Mouse (Mus musculus): ENCODE data around the gene Zdhhc13. TPM values are rescaled to one million over a fixed set of nuclear protein-coding genes. Genes with fewer than 3 reads are reported as not detected.

The Zdhhc13 gene
- 41.8 and 52.3 TPM in 2 replicates for total RNA-seq (2017)

DNA sequence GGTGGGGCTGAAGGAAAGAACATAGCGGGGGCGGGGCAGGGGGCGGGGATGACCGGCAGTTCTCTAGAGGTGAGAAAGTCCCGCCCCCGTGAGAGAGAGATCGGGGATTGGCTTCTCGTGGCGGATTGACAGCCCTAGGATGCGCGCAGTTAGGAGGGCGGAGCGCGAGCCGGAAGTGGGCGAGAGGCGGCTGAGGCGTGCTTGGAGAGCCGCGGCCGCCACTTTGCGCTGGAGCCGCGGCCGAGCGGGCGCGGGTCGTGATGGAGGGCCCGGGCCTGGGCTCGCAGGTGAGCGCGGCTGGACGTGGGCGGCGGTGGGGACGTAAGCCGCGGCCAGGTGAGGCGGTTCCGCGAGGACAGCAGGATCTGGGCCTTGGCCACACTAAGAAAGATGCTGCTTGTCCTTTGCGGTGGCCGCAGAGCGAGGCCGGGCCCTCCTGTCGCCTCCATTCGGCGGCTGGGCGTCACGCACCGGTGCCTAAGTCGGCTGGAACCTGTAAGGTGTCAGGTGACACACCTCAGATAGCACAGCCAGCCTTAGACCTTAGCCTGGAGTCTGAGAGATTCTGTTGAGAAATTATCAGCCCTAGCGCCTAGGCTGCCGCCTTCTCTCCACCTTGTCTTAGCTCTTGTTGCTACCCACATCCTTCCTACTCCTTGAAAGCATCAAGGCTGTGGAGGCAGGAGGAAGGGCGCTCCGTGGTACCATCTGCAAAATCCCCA is at the start of gene Zdhhc13:
Gene Zdhhc13 (plus strand): TSS at position 153 of the 722 bp plus-strand sequence.
- peak; percentile 92 for ATAC-seq (replicated peaks; ENCODE audit: low read depth, poor library complexity, severe bottlenecking)

DNA sequence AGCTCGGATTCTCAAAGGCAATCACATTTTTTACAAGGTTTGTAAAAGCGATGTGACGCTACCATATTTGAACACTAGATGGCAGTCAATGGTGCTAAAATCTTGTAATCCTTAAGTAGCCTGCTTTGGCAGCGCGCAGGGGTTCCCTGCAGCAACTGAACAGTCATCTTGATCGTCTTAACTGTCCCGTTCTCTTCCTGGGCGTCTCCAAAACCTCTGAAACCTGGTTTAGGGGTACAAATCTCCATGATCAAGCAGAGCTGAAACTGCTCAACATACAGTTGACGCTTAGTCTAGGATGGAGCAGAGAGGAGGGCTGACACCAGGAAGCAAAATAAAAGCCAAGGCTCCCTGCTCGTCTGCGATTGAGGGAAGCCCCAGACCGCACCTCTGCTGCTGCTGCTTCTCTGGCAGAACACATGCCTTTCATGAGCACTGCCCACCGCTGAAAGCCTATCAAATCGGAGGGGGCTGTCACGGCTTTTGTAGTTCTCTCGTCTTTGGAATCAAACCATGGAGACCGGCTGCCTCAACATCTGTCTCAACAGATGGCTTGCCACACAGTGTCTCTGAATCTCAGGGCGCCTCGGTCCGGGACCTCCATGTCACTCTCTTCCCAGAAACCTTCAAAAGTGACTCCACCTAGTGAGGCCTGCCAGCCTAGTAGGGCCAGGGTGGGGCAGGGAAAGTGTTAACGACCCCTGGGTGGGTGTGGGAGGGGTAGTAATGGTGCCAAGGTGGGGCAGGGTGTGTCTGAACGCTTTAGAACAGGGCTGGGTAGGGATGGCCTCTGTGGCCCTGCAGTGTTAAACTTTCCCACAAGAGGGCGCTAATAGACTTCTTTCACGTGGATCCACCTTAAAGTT is 39.3 kb upstream of the Zdhhc13 start:
- ATAC-seq (replicated peaks; ENCODE audit: low read depth, poor library complexity, severe bottlenecking): peak; percentile 69

DNA sequence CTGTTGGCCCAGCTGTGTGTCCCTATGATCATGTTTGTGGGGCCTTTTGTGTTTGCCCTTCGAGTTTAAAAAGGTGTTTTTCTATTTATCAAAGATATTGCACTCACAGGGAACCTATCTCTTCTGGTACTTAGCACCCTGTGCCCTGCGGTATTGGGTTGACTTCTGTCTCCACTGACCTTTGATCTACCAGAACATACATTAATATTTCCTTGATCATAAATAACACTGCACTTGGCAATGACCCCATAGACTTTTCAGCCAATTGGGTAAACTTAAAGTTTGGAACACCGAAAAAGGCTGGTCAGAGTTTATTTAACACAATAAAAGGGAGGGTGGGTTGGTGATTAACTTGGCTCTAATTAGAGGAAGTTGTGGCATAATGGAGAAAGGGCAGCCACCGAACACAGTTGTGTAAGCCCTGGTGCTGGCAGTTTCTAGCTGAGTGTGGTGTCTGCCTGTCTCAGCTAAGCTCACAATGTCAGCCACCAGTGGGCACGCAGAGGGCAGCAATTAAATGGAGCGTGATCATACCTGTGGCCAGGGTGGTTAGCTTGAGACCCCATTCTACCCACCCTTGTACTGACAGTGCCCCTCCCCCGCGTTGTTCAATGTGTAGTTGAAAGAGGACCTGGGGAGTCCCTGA is 38.5 kb upstream of the Zdhhc13 start:
- ATAC-seq (replicated peaks; ENCODE audit: low read depth, poor library complexity, severe bottlenecking): peak; percentile 81

DNA sequence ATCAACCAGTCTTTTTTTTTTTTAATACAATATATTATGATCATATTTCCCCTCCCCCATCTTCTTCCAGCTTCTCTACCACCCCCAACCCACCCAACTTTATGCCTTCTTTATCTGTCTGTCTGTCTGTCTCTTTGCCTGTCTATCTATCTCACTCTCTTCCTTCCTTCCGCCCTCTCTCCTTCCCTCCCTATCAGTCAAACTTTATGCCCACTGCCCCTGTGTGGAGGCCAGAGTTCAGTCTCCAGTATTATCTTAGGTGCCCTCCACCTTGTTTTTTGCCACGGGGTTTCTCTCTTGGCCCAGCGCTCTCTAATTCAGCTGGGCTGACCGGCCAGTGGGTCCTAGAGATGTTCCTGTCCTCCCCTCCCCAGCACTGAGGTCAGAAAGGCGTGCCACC is 37.6 kb upstream of the Zdhhc13 start:
- ATAC-seq (replicated peaks; ENCODE audit: low read depth, poor library complexity, severe bottlenecking): no peak

DNA sequence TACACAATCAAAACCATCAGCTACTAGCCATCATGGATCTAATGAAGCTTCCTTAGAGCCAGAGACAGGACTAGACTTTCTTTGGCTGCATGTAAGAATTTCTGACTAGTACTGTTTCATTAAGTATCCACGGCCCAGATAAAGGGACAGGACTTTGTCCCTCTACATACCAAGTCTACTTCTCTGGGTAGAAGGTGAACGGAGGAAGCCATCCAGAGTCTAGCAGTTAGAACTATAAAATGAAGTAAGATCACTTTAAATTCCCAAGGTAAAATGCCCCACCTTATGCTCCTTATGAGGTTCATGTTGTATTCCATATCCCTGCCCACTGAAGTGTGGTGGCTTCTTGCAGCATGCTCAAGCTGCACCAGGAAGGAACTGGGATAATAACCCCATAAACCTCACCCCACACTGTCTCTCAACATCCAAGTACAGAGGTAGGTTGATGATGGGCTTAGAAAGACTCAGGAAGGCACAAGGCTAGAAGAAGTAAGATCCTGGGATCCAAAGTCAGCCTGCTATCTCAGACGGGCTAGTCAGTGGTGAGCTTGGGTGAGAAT is 34.3 kb upstream of the Zdhhc13 start:
- no peak for ATAC-seq (replicated peaks; ENCODE audit: low read depth, poor library complexity, severe bottlenecking)

DNA sequence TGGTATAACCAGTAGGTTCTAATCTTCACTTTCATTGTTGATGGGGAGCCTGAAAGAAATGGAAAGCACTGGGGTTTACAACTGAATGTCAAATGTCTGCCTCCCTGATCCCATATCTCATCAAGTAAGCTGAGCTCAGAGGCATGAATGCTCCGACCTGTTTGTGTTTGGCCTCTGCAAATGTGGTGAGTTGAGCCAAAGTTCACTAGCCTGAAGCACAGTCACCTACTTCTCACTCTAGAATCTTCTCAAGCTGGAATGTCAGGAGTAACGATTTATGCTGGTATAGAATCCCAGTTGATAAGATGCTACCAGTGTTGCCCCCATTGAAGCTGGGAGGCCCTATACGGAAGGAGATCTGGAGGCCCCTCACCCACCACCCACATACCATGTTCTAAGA is 33.0 kb upstream of the Zdhhc13 start:
- ATAC-seq (replicated peaks; ENCODE audit: low read depth, poor library complexity, severe bottlenecking): no peak

DNA sequence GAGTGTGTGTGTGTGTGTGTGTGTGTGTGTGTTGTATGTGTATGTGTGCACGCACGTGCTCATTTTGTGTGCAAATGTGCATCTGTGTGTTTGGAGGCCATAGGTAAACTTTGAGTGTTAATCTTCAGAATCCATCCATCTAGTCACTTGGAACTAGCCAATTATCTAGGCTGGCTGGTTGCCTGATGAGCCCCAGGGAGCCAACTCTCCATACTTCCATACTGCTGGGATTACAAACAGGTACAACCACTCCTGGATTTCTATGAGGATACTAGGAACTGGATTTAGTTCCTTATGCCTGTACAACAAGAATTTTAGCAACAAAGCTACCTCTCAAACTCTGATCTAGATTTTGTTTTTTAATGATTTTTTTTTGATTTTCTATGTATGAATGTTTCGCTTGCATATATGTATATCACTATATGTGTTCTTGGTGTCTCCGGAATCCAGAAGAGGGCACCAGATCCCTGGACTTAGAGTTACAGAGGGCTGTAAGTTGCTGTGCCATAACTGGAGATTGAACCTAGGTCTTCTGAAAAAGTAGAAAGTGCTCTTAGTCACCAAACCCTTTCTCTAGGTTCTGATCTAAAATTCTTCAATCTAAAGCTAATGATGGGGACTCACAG is 32.4 kb upstream of the Zdhhc13 start:
- ATAC-seq (replicated peaks; ENCODE audit: low read depth, poor library complexity, severe bottlenecking): 0 out of 2 replicates have a peak, but pooled peaks have one; percentile 33

DNA sequence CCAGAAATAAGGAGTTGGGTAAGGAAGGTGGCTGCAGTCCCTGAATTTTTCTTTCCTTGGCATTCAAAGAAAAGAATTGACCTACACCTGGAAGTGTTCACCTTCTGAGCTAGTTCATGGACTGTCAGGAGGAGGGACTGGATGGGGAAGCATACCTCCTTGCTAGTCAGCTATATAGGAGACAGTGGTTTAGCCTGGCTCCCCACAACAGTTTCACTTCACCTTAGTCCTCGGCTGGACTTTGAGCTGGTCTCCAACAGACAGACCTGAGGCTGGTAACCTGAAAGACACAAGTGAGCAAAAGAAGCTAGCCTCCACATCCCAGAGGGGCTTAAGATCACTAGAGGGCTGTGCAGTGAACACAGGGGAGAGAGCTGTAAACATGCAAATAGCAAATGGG is 30.7 kb upstream of the Zdhhc13 start:
- peak; percentile 55 for ATAC-seq (replicated peaks; ENCODE audit: low read depth, poor library complexity, severe bottlenecking)

DNA sequence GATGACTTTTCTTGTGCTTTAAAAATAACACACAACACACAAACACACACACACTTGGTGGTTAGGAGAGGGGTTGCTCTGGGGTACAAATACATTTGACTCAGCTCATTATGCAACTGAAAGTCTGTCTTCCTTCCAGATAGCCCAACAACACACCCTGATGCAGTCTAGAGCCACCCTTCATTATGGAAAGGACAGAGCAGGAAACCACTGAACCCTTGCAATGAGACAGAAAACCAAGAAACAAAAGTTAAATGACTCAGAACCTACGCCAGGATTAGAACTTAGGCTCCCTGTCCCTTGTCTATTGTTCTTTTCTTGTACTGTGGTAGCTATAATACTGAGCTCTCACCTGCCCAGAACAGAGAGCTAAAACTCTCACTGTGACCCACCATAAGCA is 28.0 kb upstream of the Zdhhc13 start:
- ATAC-seq (replicated peaks; ENCODE audit: low read depth, poor library complexity, severe bottlenecking): peak; percentile 39; the same call in 1 of the 2 replicates

DNA sequence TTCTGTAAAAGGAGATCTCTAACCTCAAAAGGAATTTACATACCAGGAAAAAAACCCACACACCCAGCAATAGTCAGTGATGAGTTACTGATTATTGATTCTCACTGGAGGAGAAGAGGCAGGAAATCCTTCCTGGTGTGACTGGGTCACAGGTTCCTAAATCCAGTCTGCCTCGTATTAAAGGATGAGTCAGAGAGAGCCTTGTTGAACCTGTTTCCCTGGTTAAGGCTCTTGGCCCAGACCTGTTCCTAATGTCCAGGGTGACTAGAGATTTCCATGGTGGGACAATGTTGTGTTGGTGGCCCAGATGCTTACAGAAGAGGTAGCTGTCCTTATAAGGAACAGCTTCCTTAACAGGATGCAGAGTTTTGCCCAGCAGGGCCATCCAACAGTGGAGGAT is 26.5 kb upstream of the Zdhhc13 start:
- no peak for ATAC-seq (replicated peaks; ENCODE audit: low read depth, poor library complexity, severe bottlenecking)

DNA sequence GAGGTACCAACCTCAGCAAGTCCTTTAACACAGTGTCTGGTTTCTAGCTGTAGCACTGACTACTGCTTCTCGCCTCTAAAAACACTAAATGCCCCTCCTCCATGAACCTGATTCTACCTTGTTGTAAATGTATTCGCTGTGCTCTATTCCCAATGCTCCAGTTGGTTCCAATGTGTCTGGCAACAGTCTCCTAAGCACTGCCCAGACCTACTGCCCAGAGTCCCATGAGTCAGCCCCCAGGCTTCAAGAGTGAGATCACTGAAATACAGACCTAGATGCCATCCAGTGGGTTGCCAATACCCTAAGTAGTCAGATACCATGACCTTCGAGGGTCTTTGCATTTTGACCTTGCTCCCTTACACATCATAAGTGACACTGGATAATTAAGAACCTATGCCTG is 26.1 kb upstream of the Zdhhc13 start:
- ATAC-seq (replicated peaks; ENCODE audit: low read depth, poor library complexity, severe bottlenecking): no peak

DNA sequence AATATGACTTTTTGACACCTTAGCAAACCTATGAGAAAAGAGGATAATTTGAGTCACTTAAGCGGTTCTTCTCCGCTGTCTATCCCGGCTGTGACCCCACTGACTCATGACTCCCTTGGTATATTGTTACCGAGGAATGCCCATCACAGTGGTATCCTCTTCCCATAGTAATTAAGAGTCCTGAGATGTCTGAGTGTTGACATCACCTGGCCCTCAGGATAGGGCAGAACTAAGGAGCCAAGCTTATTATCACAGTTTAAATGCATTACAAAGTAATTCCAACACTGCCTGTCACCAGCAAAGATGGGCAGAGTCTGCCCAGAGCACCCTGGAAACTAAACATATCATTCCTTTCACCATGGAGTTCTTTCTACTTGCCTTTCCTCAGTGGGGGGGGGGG is 22.8 kb upstream of the Zdhhc13 start:
- ATAC-seq (replicated peaks; ENCODE audit: low read depth, poor library complexity, severe bottlenecking): no peak

DNA sequence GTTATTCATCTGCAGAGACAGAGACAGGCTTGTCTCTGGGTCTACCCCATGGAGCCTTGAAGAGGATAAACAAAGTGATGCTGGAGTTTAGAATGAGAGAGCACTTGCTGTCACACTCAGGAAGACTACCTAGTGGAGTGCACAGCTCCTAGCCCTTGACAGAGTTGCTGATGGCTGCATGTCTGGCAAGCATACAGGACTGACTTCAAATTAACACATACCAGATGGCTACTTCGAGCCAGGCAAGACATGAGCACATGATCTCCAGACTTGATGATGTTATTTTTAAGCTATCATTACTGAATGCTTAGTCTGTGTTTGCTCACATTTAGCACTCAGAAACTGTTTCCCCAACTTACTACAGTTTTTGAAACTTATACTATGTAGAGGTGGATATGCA is 19.1 kb upstream of the Zdhhc13 start:
- ATAC-seq (replicated peaks; ENCODE audit: low read depth, poor library complexity, severe bottlenecking): no peak

DNA sequence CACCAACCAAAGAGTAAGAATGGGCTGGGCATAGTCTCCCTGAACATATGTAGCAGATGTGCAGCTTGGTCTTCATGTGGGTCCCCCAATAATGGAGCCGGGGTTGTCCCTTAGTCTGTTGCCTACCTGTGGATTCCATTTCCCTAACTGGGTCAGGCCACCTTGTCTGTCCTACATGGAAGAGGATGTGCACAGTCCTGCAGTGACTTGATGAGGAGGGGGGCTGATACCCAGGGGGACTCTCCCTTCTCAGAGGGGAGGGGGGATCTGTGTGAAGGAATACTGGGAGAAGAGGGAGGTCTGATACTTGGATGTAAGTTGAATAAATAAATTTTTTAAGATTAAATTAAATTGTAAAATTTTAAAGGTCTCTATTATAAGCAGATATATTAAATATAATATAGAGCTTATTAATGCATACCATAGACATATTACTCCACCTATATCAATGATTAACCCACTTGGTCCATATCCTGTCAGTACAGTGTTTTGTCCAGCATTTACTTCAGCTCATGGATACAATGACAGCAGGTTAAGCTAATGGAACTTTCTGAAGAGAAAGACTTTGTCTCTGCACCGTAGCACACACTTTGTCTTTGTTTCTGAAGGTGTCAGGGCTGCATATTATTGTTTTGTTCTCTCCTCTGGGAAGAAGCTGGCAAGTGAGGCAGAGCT is 16.6 kb upstream of the Zdhhc13 start:
- no peak for ATAC-seq (replicated peaks; ENCODE audit: low read depth, poor library complexity, severe bottlenecking)

DNA sequence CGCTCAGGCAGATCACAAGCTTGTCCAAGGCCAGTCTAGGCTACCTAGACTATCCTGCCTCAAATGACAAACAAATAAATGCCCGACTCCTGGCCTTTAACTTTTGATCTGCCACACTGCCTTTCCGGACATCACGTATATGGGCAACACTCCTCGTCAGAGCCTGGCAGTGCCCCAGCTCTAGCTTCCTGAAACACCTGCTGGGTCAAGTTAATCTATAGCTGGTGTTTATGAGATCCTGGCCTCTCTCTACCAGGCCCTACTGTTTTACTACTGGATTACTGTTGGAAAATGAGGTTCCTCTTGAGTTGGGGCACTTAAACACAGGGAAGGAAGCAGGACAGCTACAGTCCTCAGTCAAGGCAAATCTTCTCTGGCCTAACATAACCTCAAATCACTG is 15.5 kb upstream of the Zdhhc13 start:
- ATAC-seq (replicated peaks; ENCODE audit: low read depth, poor library complexity, severe bottlenecking): no peak

DNA sequence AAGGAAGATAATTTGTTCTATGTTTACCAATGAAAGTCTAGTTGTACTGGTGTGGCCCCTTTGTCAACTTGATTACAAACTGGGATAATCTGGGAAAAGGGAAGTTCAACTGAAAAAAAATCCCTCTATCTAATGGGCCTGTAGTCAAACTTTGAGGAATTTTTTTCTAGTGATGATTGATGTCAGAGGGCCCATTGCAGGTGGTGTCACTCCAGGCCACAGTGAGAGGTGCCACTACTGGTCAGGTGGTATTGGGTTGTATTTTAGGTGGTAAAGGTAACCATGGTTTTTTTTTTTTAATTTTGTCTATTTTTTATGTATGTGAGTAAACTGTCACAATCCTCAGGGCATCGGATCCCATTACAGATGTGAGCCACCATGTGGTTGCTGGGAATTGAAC is 14.2 kb upstream of the Zdhhc13 start:
- ATAC-seq (replicated peaks; ENCODE audit: low read depth, poor library complexity, severe bottlenecking): no peak

DNA sequence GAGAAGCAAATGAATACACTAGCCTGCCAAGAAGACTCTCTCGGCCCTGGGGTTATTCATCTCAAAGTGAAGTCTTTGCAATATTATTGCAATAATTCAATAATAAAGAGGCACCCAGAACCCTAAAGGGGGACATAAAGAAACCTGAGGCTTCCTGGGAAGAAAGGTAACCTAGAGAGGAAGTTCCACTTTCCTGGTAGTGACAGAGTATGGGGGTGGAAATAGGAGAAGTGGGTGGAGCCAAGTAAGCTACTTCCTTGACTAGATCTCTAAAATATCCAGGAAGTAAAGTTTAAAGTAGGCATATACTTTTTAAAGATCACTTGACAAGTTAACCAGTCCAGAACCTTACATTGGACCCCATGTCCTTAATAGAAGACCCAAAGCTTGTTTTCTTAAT is 13.4 kb upstream of the Zdhhc13 start:
- ATAC-seq (replicated peaks; ENCODE audit: low read depth, poor library complexity, severe bottlenecking): no peak

DNA sequence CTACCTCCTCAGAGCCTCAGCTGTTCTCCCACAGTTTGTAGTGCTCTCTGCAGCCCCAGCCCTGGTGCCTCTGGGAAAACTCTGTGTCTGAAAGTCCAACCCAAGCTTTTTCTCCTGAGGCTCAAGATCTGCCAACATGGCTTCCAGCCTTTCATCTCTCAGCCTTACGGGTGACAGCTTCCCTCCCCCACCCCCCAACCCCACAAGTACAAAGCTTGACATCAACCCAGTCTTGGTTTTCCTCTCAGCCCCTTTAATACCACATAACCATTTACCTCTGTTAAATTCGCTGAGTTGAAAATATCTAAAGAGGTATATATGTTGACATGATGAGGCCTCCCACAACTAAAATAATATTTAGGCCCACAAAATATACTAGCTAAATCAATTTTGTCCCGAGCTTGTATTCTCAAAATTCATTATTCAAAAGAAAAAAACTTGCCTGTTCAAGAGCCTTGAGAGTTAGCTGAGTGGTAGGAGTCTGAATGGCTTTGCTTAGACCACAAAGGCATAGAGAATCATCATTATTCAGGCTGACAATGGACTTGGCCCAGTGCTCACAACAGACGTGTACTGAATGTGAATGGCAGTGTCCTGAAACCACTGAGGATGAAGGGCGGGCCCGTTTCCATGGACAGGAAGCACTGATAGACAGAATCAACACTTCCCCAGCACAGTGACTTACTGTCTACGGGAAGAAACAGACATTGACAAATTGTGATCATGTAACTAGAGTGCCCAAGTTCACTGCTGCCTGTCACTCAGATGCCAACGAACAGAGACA is 10.9 kb upstream of the Zdhhc13 start:
- ATAC-seq (replicated peaks; ENCODE audit: low read depth, poor library complexity, severe bottlenecking): peak; percentile 54

DNA sequence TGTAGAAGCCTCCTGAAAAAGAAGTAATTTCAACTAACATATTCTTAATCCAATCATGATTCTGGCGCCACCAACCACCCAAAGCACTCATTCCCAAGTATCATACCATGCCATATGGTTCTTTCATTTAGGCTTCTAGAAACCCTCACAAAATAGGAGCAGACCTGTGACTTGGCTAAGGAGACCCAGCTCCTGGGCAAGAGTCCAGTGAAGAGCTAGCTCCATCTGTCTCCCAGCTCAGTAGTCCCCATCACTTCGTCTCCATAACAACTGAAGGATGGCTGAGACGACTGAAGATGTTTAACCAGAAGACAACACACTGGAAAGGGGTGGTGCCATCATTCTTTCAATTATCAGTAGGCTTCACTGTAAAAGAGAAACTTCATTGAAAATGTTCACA is 9.7 kb upstream of the Zdhhc13 start:
- no peak for ATAC-seq (replicated peaks; ENCODE audit: low read depth, poor library complexity, severe bottlenecking)
